Mouse (Mus musculus) neural tube, embryonic 15.5 days (tissue): ENCODE measurements at regions not wholly inside any gene's neighbourhood (a gene's known extent, or its start where the extent isn't known, plus 50 kb on each side); places are given as distances from the start of the nearest gene placed in this dataset.

Experiments
- ATAC-seq: fragments of 200-750 bp; cut with Nextera tagmentation; 2 replicates; pipeline ENCODE4 v1.8.0; 2017; ENCODE audit warnings: mild to moderate bottlenecking, moderate TSS enrichment, moderate library complexity; ENCODE audit not compliant: low FRiP score
- H3K27ac ChIP-seq: fragments of 300-500 bp; sonication (generic); replicated peaks from 2 replicates; pipeline ENCODE4 v1.5.1; 2015; ENCODE audit warnings: mild to moderate bottlenecking, inconsistent platforms
- H3K27me3 ChIP-seq: fragments of 300-500 bp; sonication (generic); replicated peaks from 2 replicates; pipeline ENCODE4 v1.6.1; 2015; ENCODE audit warnings: inconsistent platforms
- H3K36me3 ChIP-seq: fragments of 300-500 bp; sonication (generic); 2 replicates; pipeline ENCODE4 v1.6.1; 2015; ENCODE audit warnings: inconsistent platforms
- H3K4me1 ChIP-seq: fragments of 300-500 bp; sonication (generic); 2 replicates; pipeline ENCODE4 v1.6.1; 2015; ENCODE audit warnings: inconsistent platforms
- H3K4me2 ChIP-seq: fragments of 300-500 bp; sonication (generic); 2 replicates; pipeline ENCODE4 v1.6.1; 2015; ENCODE audit warnings: inconsistent platforms, mild to moderate bottlenecking, moderate library complexity
- H3K4me3 ChIP-seq: fragments of 300-500 bp; sonication (generic); replicated peaks from 2 replicates; pipeline ENCODE4 v1.5.1; 2015; ENCODE audit warnings: mild to moderate bottlenecking, inconsistent platforms
- H3K9ac ChIP-seq: fragments of 300-500 bp; sonication (generic); replicated peaks from 2 replicates; pipeline ENCODE4 v1.6.1; 2015; ENCODE audit warnings: mild to moderate bottlenecking, inconsistent platforms
- H3K9me3 ChIP-seq: fragments of 300-500 bp; sonication (generic); replicated peaks from 2 replicates; pipeline ENCODE4 v1.6.1; 2016; ENCODE audit warnings: inconsistent platforms
- WGBS: fragments of 180-500 bp; shearing (Covaris S2); methylation state at CpG from one replicate; pipeline ENCODE4 v1.1.7; 2015; ENCODE audit warnings: mixed read lengths; 5-methylcytosine and 5-hydroxymethylcytosine counted together

DNA sequence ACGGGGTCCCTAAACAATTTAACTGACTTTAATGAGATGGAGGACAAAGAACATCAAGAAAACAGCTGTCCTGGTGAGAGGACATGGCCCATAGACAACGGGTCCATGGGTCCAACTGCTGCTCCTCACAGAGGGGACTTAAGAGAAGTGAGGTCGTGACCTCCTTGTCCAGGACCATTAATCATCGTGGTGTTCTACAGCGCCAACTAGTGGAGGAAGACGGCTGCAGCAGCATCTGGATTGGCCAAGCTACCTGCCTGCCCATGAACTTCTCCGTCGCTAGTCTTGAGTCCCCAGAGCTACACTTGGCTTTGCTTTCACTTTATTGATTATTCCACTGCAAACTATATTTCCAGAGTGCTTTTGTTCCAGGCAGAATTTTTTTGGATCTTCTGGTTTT, 86.6 kb upstream of the A230072I06Rik start:
- Histone ChIP-seq H3K4me2 (no peak overlapping the region), H3K36me3 (no peaks in the 10 kb centered on the region), H3K27ac (no peak overlapping the region), H3K9me3 (no peaks in the 10 kb centered on the region), H3K9ac (no peak overlapping the region), H3K27me3 (0 out of 2 replicates have a peak, but pooled peaks cover 9% of the 10 kb centered on the region), H3K4me1 (no peaks in the 10 kb centered on the region), H3K4me3 (no peak overlapping the region)
- 26% methylated on average over 8 of the region's 8 CpGs for WGBS
- ATAC-seq: no peak

GRCm38 (mm10) chr8:12205909-12206308, 72.7 kb upstream of the A230072I06Rik start:
- 91% methylated on average over 1 of the region's 1 CpGs for WGBS
- Histone ChIP-seq H3K9me3 (no peaks in the 10 kb centered on the region), H3K4me1 (no peaks in the 10 kb centered on the region), H3K9ac (no peak overlapping the region), H3K36me3 (no peaks in the 10 kb centered on the region), H3K27ac (no peak overlapping the region), H3K27me3 (no peaks in the 10 kb centered on the region; the same call in 1 of the 2 replicates), H3K4me2 (no peak overlapping the region), H3K4me3 (no peak overlapping the region)
- no peak for ATAC-seq

GRCm38 (mm10) chr8:12207412-12207811, 71.2 kb upstream of the A230072I06Rik start:
- H3K27me3 ChIP-seq: peaks cover 4% of the 10 kb centered on the region; the same call in 1 of the 2 replicates
- H3K36me3 ChIP-seq: no peaks in the 10 kb centered on the region
- 80% methylated on average over 3 of the region's 3 CpGs for whole genome bisulfite sequencing
- no peak for ATAC-seq
- no peak overlapping the region for H3K9ac ChIP-seq
- H3K4me3 ChIP-seq: no peak overlapping the region
- no peaks in the 10 kb centered on the region for H3K4me1 ChIP-seq
- no peak overlapping the region for H3K4me2 ChIP-seq
- H3K27ac ChIP-seq: no peak overlapping the region
- H3K9me3 ChIP-seq: no peaks in the 10 kb centered on the region

DNA sequence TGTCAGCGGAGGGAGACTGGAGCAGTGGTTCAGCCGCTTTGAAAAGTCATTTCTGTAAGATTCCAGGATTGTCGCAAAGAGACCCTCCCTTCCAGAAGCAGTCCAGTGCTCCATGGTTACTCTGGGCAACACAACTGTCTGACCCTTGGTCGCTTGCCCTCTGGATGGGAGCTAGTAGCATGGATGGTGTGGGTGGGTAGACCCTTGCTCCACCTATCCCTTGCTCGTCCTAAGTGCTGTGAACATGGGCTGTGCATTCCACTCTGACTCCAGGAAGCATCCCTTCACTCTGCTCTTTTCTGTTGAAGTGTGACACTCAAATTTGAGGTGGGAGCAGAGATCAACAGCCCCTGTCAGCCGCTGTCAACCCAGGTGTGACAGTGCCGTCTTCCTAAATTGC, 64.8 kb upstream of the A230072I06Rik start:
- H3K4me3 ChIP-seq: no peak overlapping the region
- WGBS: 84% methylated on average over 7 of the region's 7 CpGs
- no peak overlapping the region for H3K4me2 ChIP-seq

DNA sequence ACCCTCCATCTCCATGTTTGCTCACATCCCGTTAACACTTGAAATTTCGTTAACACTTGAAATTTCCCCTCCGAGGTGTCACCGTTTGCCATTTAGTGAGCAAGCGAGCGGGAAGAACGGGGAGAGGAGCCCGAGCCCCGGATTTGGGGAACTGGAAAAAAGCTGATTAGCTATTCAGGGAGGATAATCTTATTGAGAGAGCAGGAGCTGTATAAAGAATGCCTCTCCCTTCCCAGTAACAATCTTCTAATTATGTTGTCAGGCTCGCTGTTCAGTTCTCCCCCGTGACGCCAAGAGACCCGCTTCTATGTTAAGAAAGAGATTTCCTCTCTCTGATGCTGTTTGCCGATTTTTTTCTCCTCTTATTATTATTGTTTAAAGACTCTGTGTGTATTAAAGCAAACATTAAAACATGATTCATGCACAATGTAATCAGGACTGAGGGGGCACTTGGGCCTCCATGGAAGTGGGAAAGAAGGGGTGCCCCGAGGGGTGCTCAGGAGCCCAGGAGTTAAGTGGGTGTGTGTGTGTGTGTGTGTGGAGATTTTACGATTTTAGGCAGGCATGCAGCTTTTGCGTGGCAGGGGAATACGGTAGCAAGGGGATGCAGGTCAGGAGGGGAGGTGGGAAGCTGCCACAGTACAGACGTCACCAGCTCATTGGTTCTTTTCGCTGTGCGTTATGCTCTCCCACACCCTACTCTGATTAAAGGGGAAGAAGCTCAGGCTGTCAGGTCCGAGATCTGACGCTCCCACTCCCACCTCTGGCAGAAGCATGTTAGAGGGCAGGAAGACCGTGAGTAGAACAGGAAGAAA, 64.2 kb upstream of the A230072I06Rik start:
- peak; percentile 55 for ATAC-seq
- peaks cover 19% of the 10 kb centered on the region for H3K27me3 ChIP-seq

More for the DNA sequence above, 64.8 kb upstream of the A230072I06Rik start:
- Histone ChIP-seq H3K9ac (no peak overlapping the region), H3K27ac (0 out of 2 replicates have a peak overlapping the region, but pooled peaks have one; percentile 15), H3K4me1 (peaks cover 14% of the 10 kb centered on the region), H3K9me3 (no peaks in the 10 kb centered on the region), H3K27me3 (peaks cover 19% of the 10 kb centered on the region), H3K36me3 (no peaks in the 10 kb centered on the region)
- no peak for ATAC-seq

DNA sequence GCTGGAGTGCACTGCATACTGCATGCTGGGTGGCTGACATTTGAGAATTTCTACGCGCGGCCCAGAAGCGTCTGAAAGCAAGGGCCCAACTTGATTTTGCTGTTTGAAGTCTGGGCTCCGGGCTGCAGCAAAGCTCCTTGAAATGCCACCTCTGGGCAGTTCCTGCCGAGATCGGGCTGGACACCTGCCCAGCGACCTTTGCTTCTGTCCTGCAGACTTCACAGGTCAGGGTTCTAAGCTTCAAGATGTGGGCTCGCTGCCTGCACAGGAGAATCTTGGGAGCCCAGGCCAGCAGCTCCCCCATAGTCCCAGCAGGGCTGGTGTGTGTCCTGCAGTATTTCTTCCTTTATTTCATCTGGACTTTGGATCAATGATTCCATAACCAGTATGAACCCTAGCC, 57.1 kb upstream of the A230072I06Rik start:
- Histone ChIP-seq H3K27ac (no peak overlapping the region), H3K27me3 (0 out of 2 replicates have a peak, but pooled peaks cover 2% of the 10 kb centered on the region), H3K4me3 (no peak overlapping the region), H3K9me3 (no peaks in the 10 kb centered on the region), H3K4me2 (no peak overlapping the region), H3K4me1 (peaks cover 5% of the 10 kb centered on the region; the same call in 1 of the 2 replicates), H3K36me3 (no peaks in the 10 kb centered on the region), H3K9ac (no peak overlapping the region)
- ATAC-seq: no peak
- 81% methylated on average over 9 of the region's 9 CpGs for WGBS

More for the DNA sequence above, 64.2 kb upstream of the A230072I06Rik start:
- Histone ChIP-seq H3K9ac (no peak overlapping the region), H3K9me3 (no peaks in the 10 kb centered on the region), H3K4me3 (no peak overlapping the region), H3K27ac (peak overlapping the region; percentile 15; the same call in 1 of the 2 replicates), H3K4me1 (peaks cover 14% of the 10 kb centered on the region), H3K36me3 (no peaks in the 10 kb centered on the region), H3K4me2 (peak overlapping the region; percentile 29; the same call in 1 of the 2 replicates)
- WGBS: 37% methylated on average over 24 of the region's 24 CpGs

- no peak overlapping the region for H3K9ac ChIP-seq
- WGBS: 96% methylated on average over 1 of the region's 1 CpGs
- H3K27ac ChIP-seq: no peak overlapping the region
- peaks cover 5% of the 10 kb centered on the region; the same call in 1 of the 2 replicates for H3K4me1 ChIP-seq
- no peaks in the 10 kb centered on the region for H3K9me3 ChIP-seq
- no peak overlapping the region for H3K4me3 ChIP-seq
- H3K27me3 ChIP-seq: no peaks in the 10 kb centered on the region
- no peak for ATAC-seq
- no peaks in the 10 kb centered on the region for H3K36me3 ChIP-seq
- no peak overlapping the region for H3K4me2 ChIP-seq
Observed at GRCm38 (mm10) chr8:12223376-12223775, 55.2 kb upstream of the A230072I06Rik start.
